Mouse (Mus musculus) spleen, adult 2 months (tissue): Measurements from ENCODE around the gene Fxyd6.

Source experiments
- CTCF ChIP-seq: fragments of 200-500 bp; IDR thresholded peaks from 2 replicates; pipeline ENCODE4 v1.5.1; 2011; ENCODE audit warnings: mild to moderate bottlenecking, inconsistent platforms; ENCODE audit not compliant: insufficient read depth, insufficient read length, insufficient replicate concordance; ENCODE audit errors: extremely low read depth
- POLR2A ChIP-seq: fragments of 200-500 bp; IDR thresholded peaks from 2 replicates; pipeline ENCODE4 v1.6.1; 2011; ENCODE audit warnings: low read depth, low read length, inconsistent platforms

- TF ChIP-seq POLR2A: no peak
- TF ChIP-seq CTCF: no peak
These were observed 3.9 kb downstream of the Fxyd6 start for GRCm38 (mm10) chr9:45373896-45374295.
